Mouse (Mus musculus) Patski (cell line): ENCODE data around the gene Pcsk6. TPM values are rescaled to one million over a fixed set of nuclear protein-coding genes. Genes with fewer than 3 reads are reported as not detected.

Source experiments
- ATAC-seq: fragments of 100-300 bp; one replicate; pipeline ENCODE4 v1.8.0; 2021
- CTCF ChIA-PET: fragments of 350-600 bp; sonication (Branson Sonifier 250); formaldehyde crosslinking; loops from one replicate; lab custom pipeline; 2022; ENCODE audit warnings: inconsistent platforms; lab: Charles Lee
- POLR2A ChIA-PET: fragments of 350-600 bp; sonication (Branson Sonifier 250); formaldehyde crosslinking; loops from one replicate; lab custom pipeline; 2022; ENCODE audit warnings: antibody characterized with exemption, inconsistent platforms; lab: Charles Lee
- DNase-seq: peaks from one replicate; pipeline ENCODE4 v3.0.0-alpha.2; 2011; ENCODE audit warnings: low read depth, low spot score
- H3K27me3 ChIP-seq: fragments of 371-371 bp; one replicate; pipeline ENCODE4 v1.5.1; 2021
- CTCF ChIP-seq: fragments of 100-300 bp; IDR thresholded peaks from one replicate; pipeline ENCODE4 v1.5.1; 2021
- in situ Hi-C: fragments of 300-500 bp; cut with MboI; formaldehyde crosslinking; loops from 3 replicates; pipeline ENCODE4 v1.11.1; 2018; ENCODE audit warnings: low pct_unique_long_range_greater_than_20kb, mixed read lengths
- polyA plus RNA-seq: library from polyadenylated mRNA; unstranded; gene quantifications from one replicate; pipeline ENCODE4 v1.2.3, GENCODE M21; 2021

Gene Pcsk6
- polyA plus RNA-seq, 1 experiment from 2014 or later, result 3.0 TPM

DNA sequence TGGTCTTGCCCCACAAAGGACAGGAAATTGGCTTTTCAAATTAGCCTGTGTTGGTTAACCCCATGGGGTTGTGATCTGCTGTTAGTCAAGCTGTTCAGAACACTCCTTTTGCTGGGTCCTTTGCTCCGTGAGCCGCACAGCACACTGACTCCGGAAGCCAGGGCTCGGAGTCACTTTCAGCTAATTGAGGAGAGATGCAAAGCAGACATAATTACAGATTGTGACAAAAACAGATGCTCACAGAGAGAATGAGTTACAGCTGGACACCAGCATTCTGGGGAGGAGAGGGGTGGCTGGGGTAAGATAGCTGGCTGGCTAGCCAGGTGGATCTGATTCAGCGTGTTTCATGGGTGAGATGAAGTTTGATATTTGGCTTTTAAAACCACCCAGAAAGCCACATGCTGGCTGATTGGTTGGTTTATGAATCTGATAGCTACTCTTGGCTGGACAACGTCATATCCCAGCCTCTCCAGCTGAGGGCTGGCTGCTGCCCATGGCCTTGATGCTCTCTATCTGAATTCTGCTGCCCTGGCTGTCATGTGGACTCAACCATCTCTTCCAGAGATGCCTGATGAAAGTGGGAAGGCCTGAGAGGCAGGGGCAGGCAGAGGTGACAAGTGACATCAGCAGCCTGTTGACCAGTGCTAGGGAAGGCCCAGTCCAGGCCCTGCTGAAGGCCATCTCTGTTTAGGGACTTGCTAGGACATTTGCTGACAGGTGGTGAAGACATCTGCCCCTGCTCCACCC is 167.4 kb downstream of the Pcsk6 start:
- in situ Hi-C loops, result no loop called here
- no peak for DNase-seq
- CTCF ChIA-PET, result interaction anchor here (2.5 kb wide), 1 partner anchor 10 kb away, joined by 11 read pairs; no protein-coding TSS in a partner anchor
- no peak for ATAC-seq
- no peak for TF ChIP-seq CTCF
- POLR2A ChIA-PET, result no interaction called here
- no peaks in the 10 kb centered on the region for H3K27me3 ChIP-seq

- ATAC-seq (no peak), DNase-seq (no peak)
- in situ Hi-C loops, result no loop called here
- POLR2A ChIA-PET, result no interaction called here
- CTCF ChIA-PET, result no interaction called here
- H3K27me3 ChIP-seq, result no peaks in the 10 kb centered on the region
- TF ChIP-seq CTCF, result no peak
Measured at GRCm38 (mm10) chr7:66036809-66037208, 175.3 kb downstream of the Pcsk6 start.

DNA sequence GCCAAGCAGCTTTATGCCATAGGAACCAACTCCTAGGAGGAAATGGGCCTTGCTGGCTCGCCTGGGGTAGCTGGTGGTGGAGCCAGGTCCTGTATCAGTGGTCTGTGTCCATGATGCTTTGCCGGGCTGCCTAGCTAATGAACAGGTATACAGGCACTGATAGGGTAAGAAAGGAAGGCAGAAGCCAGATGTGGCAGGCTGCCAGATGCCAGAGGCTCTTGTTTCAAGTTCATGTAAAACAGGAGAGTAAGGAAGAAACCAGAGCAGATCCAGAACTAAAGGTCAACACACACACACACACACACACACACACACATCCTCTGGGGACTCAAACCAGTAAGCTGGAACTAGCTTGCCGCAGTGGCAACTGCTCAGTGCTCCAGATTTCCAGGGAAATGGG is 176.7 kb downstream of the Pcsk6 start:
- CTCF ChIA-PET, result interaction anchor here (1.5 to 3.8 kb wide), 2 partner anchors 10 to 12 kb away, joined by 3 to 11 read pairs; no protein-coding TSS in a partner anchor
- H3K27me3 ChIP-seq, result no peaks in the 10 kb centered on the region
- ATAC-seq, result no peak
- no peak for DNase-seq
- no peak for TF ChIP-seq CTCF
- in situ Hi-C loops, result no loop called here
- POLR2A ChIA-PET, result no interaction called here

DNA sequence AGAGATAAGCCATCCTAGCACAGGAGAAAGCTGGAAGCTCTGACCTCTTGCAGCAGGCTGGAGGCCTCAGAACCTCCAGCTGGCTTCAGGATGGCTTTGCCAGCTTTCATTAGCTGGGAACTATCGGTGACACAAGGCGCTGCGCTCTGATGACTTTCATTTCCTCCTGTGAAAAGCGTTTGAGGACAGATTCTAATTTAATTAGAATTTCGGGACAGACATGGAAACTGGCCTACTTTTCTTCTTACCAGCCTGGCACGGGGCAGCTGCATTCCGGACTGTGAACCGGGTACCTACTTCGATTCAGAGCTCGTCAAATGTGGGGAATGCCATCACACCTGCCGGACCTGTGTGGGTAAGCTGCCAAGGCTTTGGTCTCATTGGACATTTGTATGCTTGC is 177.2 kb downstream of the Pcsk6 start:
- TF ChIP-seq CTCF, result no peak
- DNase-seq, result no peak
- ATAC-seq, result no peak
- in situ Hi-C loops, result no loop called here
- POLR2A ChIA-PET, result no interaction called here
- H3K27me3 ChIP-seq, result no peaks in the 10 kb centered on the region
- CTCF ChIA-PET, result interaction anchor here (1.5 to 3.8 kb wide), 2 partner anchors 10 to 13 kb away, joined by 3 to 11 read pairs; no protein-coding TSS in a partner anchor

- CTCF ChIA-PET, result interaction anchor here (3.8 kb wide), 1 partner anchor 12 kb away, joined by 11 read pairs; no protein-coding TSS in a partner anchor
- in situ Hi-C loops, result no loop called here
- TF ChIP-seq CTCF, result no peak
- H3K27me3 ChIP-seq, result no peaks in the 10 kb centered on the region
- ATAC-seq, result no peak
- no peak for DNase-seq
- POLR2A ChIA-PET, result no interaction called here
Measured at GRCm38 (mm10) chr7:66040026-66040814, 178.7 kb downstream of the Pcsk6 start.

DNA sequence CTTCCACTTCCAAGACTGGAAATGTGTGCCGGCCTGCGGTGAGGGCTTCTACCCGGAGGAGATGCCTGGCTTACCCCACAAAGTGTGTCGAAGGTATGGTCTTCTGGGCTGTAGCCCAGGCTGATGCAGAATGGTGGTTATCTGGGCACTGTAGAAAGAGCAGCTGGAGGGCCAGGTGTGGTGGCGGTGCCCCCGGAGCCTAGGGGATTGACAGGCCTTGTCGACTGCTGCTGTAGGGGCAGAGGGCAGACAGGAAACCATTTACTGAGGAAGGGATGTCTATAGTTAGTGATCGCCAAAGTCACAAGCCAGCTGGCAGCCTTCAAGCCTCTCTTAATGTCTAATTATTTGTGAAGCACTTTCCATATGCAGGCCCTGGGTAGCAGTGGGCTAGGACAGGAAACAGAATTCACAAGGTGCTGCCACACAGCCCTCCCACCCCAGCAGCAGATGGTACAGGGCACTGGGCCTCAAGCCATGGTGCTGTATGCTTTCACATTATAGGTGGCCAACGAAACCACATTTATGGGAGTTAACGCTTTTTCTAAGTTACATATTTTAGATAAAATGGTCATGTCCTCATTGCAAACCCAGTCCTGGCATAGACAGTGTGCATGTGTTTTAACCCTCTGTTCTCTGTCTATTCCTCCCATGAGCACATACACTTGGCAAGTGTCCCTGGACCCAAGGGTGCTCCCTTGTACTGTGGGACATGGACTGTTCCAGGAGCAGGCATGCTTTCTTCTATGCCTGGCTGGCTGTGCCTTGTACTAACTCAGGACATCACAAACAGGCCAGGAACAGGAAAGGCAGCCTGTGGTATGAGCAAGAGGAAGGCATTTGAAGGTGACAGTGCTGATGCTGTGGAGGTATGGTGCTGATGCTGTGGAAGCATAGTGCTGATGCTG is 182.3 kb downstream of the Pcsk6 start, which contains the start of gene Gm45213:
Gm45213 (plus strand) TSS at position 51 of the 908 bp plus-strand sequence.
- CTCF ChIA-PET, result interaction anchor here (3.2 kb wide), 1 partner anchor 12 kb away, joined by 12 read pairs; no protein-coding TSS in a partner anchor
- no peaks in the 10 kb centered on the region for H3K27me3 ChIP-seq
- in situ Hi-C loops, result no loop called here
- TF ChIP-seq CTCF, result no peak
- DNase-seq, result no peak
- POLR2A ChIA-PET, result no interaction called here
- no peak for ATAC-seq

- in situ Hi-C loops, result no loop called here
- DNase-seq (no peak), ATAC-seq (no peak)
- no peak for TF ChIP-seq CTCF
- POLR2A ChIA-PET, result no interaction called here
- H3K27me3 ChIP-seq, result no peaks in the 10 kb centered on the region
- CTCF ChIA-PET, result interaction anchor here (3.2 kb wide), 1 partner anchor 11 kb away, joined by 12 read pairs; no protein-coding TSS in a partner anchor
Measured at GRCm38 (mm10) chr7:66044617-66045016, 183.1 kb downstream of the Pcsk6 start.

DNA sequence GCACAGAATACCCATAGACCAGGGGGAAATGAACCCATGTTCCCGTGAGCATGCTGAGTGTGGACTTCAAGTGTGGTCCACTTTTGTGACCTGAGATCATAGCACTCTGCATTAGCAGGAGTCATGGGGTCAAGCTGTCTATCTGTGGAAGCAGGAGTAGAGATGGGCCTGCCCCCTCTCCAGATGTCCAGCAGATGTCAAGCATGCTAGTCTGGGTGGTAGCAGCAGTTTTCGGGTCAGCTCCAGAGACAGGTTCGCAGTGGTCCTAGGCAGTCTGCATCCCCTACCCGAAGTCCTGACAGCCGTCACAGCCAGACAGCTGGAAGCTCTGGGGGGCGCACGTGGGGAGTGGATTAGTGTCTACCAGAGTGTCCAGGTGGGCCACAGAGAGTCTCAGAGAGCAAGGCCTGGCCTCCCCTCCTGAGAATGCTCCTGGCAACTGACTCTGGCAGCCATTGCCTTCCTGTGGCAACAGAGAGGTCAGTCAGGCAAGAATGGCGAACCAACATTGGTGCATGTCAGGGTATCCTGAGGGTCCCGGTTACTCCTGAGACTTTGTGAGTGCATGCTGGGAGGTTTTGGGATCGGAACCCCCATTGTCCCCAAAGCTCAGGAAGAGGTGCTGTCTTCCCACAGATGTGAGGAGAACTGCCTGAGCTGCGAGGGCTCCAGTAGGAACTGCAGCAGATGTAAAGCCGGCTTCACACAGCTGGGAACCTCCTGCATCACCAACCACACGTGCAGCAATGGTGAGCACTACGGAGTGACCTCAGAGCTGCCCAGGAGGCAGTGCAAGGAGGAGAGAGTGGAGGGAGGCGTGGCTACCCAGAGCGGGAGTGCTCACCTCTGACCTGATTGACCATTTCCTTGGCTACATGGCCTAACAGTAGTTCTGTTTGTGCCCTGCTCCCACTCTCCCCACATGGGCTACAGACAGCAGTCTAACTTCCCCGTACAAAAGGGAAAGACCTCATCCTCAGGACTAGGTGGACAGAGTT is 185.7 kb downstream of the Pcsk6 start:
- POLR2A ChIA-PET, result interaction anchor here (0.6 to 1.2 kb wide), 2 partner anchors 132 to 343 kb away, joined by 3 read pairs; no protein-coding TSS in a partner anchor
- CTCF ChIA-PET, result interaction anchor here (1.5 to 3.2 kb wide), 2 partner anchors 9 to 342 kb away, joined by 3 to 12 read pairs; no protein-coding TSS in a partner anchor
- in situ Hi-C loops, result no loop called here
- no peaks in the 10 kb centered on the region for H3K27me3 ChIP-seq
- ATAC-seq (no peak), DNase-seq (no peak)
- TF ChIP-seq CTCF, result no peak

GRCm38 (mm10) chr7:66047975-66048374 is 186.4 kb downstream of the Pcsk6 start:
- TF ChIP-seq CTCF, result no peak
- ChIA-PET CTCF (interaction anchor here (1.5 kb wide), 1 partner anchor 343 kb away, joined by 3 read pairs; no protein-coding TSS in a partner anchor), POLR2A (interaction anchor here (0.6 kb wide), 1 partner anchor 133 kb away, joined by 3 read pairs; no protein-coding TSS in a partner anchor)
- H3K27me3 ChIP-seq, result no peaks in the 10 kb centered on the region
- DNase-seq (no peak), ATAC-seq (no peak)
- in situ Hi-C loops, result no loop called here
